Mouse (Mus musculus) ES-E14 (cell line): ENCODE results near the gene Sin3a. TPM values are rescaled to one million over a fixed set of nuclear protein-coding genes. Genes with fewer than 3 reads are reported as not detected.
A peak's percentile ranks its signal among the peaks of the same experiment; 100 is the strongest.

ENCODE experiments used
- DNase-seq: peaks from one replicate; pipeline ENCODE4 v3.0.0-alpha.2; 2013; ENCODE audit warnings: low read depth, low spot score
- H3K27ac ChIP-seq: 2 replicates; pipeline ENCODE4 v1.5.1; 2012; ENCODE audit warnings: low read depth, mild to moderate bottlenecking, low read length, moderate library complexity, mixed read lengths; ENCODE audit not compliant: poor library complexity, insufficient read depth, severe bottlenecking
- H3K36me3 ChIP-seq: 2 replicates; pipeline ENCODE4 v1.6.1; 2012; ENCODE audit warnings: mild to moderate bottlenecking, low read length, moderate library complexity, mixed read lengths; ENCODE audit not compliant: control insufficient read depth, poor library complexity, insufficient read depth, severe bottlenecking
- H3K4me1 ChIP-seq, 2 experiments: fragments of 150-350 bp in 1 of 2; sonication (generic) in 1 of 2; 2 replicates each; pipeline ENCODE4 v1.6.1; 2012; ENCODE audit warnings: low read length in 2 of 2, mild to moderate bottlenecking in 1 of 2, mixed read lengths in 1 of 2; ENCODE audit not compliant: control insufficient read depth in 2 of 2, insufficient read depth in 2 of 2, poor library complexity in 1 of 2
- H3K4me3 ChIP-seq, 2 experiments: fragments of 150-350 bp in 1 of 2; sonication (generic) in 1 of 2; 2 replicates each; pipeline ENCODE4 v1.5.1; 2012; ENCODE audit warnings: low read length in 2 of 2, low read depth in 1 of 2, mild to moderate bottlenecking in 1 of 2, mixed read lengths in 1 of 2; ENCODE audit not compliant: insufficient read depth in 1 of 2, poor library complexity in 1 of 2, severe bottlenecking in 1 of 2
- H3K9ac ChIP-seq: 2 replicates; pipeline ENCODE4 v1.6.1; 2012; ENCODE audit warnings: low read depth, mild to moderate bottlenecking, low read length, mixed read lengths; ENCODE audit not compliant: poor library complexity, insufficient read depth, severe bottlenecking
- H3K9me3 ChIP-seq: fragments of 150-350 bp; sonication (generic); 2 replicates; pipeline ENCODE4 v1.6.1; 2012; ENCODE audit warnings: low read depth, mild to moderate bottlenecking, low read length; ENCODE audit not compliant: control insufficient read depth, insufficient read depth
- CHD2 ChIP-seq: IDR thresholded peaks from 2 replicates; pipeline ENCODE4 v1.6.1; 2014; ENCODE audit warnings: mild to moderate bottlenecking, low read depth, low read length, inconsistent platforms
- HCFC1 ChIP-seq: IDR thresholded peaks from 2 replicates; pipeline ENCODE4 v1.6.1; 2012; ENCODE audit warnings: low read length, inconsistent platforms, borderline replicate concordance; ENCODE audit not compliant: insufficient read depth
- MAFK ChIP-seq: IDR thresholded peaks from 2 replicates; pipeline ENCODE4 v1.6.1; 2014; ENCODE audit warnings: mild to moderate bottlenecking, low read depth, low read length, inconsistent platforms; ENCODE audit not compliant: insufficient read depth
- ZC3H11A ChIP-seq: IDR thresholded peaks from 2 replicates; pipeline ENCODE4 v1.6.1; 2012; ENCODE audit warnings: low read depth, mild to moderate bottlenecking, inconsistent platforms, low read length, borderline replicate concordance
- ZNF384 ChIP-seq: IDR thresholded peaks from 2 replicates; pipeline ENCODE4 v1.6.1; 2012; ENCODE audit warnings: low read depth, low read length, inconsistent platforms
- in situ Hi-C, 2 experiments: fragments of 600-800 bp; cut with MboI; formaldehyde crosslinking; loops; one replicate each; pipeline ENCODE4 v1.15.1; 2025; ENCODE audit warnings: low sequenced_read_pairs in 2 of 2, inconsistent platforms in 1 of 2; ENCODE audit not compliant: unreplicated experiment in 2 of 2
- total RNA-seq: library from RNA; depleted of rRNA; stranded (reverse); fragments of 300-350 nt; gene quantifications from 2 replicates; pipeline ENCODE4 v1.2.3, GENCODE M21; 2012

Gene Sin3a
- total RNA-seq, 1 experiment = 78.3 TPM

DNA sequence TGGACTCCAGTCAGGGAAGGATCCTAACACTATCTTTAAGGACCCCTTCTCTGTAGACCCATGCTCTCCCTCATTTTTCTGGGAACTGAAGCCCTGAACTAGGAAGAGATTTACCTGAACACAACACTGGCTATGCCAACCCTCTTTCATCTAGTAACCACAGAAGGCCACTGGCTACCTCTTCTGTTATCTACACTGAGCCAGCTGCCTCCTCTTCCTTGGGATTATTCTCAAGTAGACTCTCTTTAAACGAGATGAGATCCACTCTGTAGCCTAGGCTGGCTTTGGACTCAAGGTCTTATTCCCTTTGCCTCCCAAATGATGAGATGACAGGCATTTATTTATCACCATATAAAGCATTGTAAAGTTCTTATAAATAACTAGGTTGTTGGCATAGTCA lies 1.6 kb upstream of the Sin3a start:
- Histone ChIP-seq H3K36me3 (no peaks in the 10 kb centered on the region), H3K4me3 (no peak overlapping the region), H3K9ac (no peak overlapping the region), H3K9me3 (no peaks in the 10 kb centered on the region), H3K27ac (no peak overlapping the region), H3K4me1 (peaks cover 0 to 2% of the 10 kb centered on the region in 2 experiments; a peak in 1 of 4 replicates)
- no peak for DNase-seq
- TF ChIP-seq HCFC1 (no peak), MAFK (no peak), ZC3H11A (no peak), ZNF384 (no peak), CHD2 (no peak)
- in situ Hi-C loops = no loop called here

DNA sequence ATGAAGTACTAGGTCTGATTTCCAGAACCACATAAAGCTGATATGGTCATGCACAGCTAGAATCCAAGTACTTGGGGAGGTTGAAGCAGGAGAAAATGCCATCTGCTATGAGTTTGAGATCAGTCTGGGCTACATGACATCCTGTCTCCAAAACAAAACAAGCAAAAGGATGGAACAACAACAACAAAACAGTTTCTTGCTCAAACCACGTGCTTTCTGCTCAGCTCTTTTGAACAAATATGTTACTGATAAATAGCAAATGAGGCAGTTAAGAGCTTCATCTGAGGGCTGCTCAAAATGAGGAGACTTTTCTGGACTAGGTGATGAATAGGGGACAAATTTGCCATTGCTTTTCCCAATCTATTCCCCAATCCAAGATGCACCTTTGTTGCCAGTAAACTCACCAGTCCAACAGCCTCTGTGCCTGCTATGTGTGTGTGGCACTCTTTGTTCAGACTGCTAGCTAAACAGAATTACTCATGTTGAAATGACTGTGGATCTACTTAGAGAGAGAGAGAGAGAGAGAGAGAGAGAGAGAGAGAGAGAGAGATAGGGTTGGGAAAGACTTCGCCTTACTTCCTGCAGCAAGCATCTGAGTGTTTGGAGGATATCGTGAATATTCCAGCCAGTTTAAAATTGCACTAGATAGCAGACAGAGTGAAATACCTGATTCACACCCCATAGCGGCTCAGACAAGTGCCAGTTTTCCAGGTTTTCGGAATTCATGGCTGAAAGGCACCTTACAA lies 867 bp upstream of the Sin3a start:
- TF ChIP-seq HCFC1 (no peak), CHD2 (no peak), ZNF384 (no peak), MAFK (no peak), ZC3H11A (no peak)
- Histone ChIP-seq H3K9me3 (no peaks in the 10 kb centered on the region), H3K27ac (no peak overlapping the region), H3K9ac (peak overlapping the region; percentile 69), H3K4me1 (peaks cover 0 to 2% of the 10 kb centered on the region in 2 experiments; a peak in 1 of 4 replicates), H3K36me3 (no peaks in the 10 kb centered on the region), H3K4me3 (peak overlapping the region; percentile 89 to 100)
- DNase-seq = no peak
- in situ Hi-C loops = no loop called here

DNA sequence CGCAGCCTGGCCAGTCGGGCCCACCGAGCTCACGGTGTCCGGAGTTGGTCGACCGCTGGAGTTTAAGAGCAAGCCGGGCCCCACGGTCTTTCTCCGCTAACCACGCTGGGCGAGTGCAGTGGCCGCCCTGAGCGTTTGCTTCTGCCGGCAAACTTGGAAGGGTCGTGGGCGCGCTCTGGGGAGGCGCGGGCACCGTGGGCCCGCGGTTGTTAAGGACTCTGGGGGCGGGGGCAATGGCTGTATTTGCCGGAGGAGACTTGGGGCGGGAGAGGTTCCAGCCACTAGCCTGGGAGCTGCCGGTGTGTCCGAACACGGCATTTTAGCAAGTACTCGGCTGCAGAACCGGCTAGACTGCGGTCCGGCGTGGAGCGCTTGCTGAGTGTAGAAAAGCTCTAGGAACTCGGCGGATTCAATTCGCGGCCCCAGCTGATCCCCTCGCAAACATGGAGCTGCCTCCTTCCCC lies 717 bp downstream of the Sin3a start:
- Histone ChIP-seq H3K27ac (peak overlapping the region; percentile 79; the same call in 1 of the 2 replicates), H3K9me3 (no peaks in the 10 kb centered on the region), H3K9ac (peak overlapping the region; percentile 83), H3K36me3 (no peaks in the 10 kb centered on the region), H3K4me3 (peak overlapping the region; percentile 89 to 100), H3K4me1 (peaks cover 0 to 2% of the 10 kb centered on the region in 2 experiments; a peak in 1 of 4 replicates)
- no peak for TF ChIP-seq CHD2
- no peak for TF ChIP-seq ZC3H11A
- TF ChIP-seq HCFC1 = no peak
- TF ChIP-seq MAFK = no peak
- no peak for TF ChIP-seq ZNF384
- in situ Hi-C loops = no loop called here
- no peak for DNase-seq

DNA sequence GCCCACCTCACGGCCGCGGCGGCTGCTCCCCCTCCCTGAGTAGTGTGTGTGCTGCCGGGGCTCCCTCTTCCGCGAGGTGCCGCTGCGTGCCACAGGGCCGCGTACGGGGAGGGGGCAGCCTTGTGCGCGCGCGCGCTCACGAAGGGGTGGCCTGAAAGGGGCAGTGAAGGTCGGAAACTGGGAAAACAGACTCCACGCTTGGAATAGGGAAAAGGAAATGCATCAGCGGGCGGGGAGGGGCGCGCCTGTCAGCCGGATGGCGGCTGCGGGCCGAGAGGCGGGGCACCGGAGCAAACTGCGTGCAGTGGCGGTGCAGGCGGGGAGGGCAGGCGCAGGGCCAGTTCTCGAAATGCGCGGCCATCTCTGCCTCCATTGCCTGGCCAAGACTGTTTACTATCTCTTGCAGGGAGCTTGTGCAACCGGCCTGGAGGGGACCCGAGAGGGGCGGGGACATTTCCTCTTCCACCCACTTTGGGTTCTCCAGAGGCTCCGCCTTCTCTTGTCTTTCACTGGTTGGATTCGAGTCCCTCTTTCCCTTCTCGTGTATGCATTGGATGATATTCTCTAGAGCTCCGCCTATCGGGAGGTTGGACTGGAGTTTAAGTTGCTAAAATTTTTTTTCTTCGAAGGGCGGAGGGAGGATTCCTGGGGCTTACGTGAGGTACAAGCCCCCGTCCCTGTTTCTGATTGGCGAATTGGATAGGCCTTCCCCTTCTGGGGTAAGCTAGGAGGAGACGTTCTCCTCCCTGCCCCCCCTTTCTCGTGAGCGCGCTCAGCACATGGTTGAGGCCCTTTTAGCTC lies 1.3 kb downstream of the Sin3a start:
- no peaks in the 10 kb centered on the region for H3K36me3 ChIP-seq
- H3K9me3 ChIP-seq = no peaks in the 10 kb centered on the region
- in situ Hi-C loops = no loop called here
- peak; percentile 100 for DNase-seq
- H3K9ac ChIP-seq = peak overlapping the region; percentile 90
- peaks cover 2 to 3% of the 10 kb centered on the region in 2 experiments; a peak in 2 of 4 replicates for H3K4me1 ChIP-seq
- peak overlapping the region; percentile 79 for H3K27ac ChIP-seq
- TF ChIP-seq HCFC1 (no peak), ZNF384 (peak; percentile 94), CHD2 (peak; percentile 74; the same call in 1 of the 2 replicates)
- H3K4me3 ChIP-seq = peak overlapping the region; percentile 89 to 100
